Mouse (Mus musculus) myocyte (in vitro differentiated cells): ENCODE results near the gene Slc28a2. TPM values are rescaled to one million over a fixed set of nuclear protein-coding genes. Genes with fewer than 3 reads are reported as not detected.

Source experiments
- polyA plus RNA-seq: library from polyadenylated mRNA; unstranded; fragments of >200 nt; fragmentation: generic; extraction: Trizol; gene quantifications from one replicate; pipeline ENCODE4 v1.2.1, GENCODE M21; 2012; ENCODE audit warnings: missing spikeins

Gene Slc28a2
- polyA plus RNA-seq, 1 experiment: not detected

Other genes with a start within 250 kb of the Slc28a2 start
- 0.07 TPM for gene Patl2, start 240.3 kb upstream of the Slc28a2 start, polyA plus RNA-seq
- gene Terb2, start 240.2 kb upstream of the Slc28a2 start, polyA plus RNA-seq: not detected
- 18.5 TPM for gene Sord, start 191.7 kb upstream of the Slc28a2 start, polyA plus RNA-seq
- gene Duox2, start 128.0 kb upstream of the Slc28a2 start, polyA plus RNA-seq: 0.12 TPM
- gene Duoxa2, start 127.6 kb upstream of the Slc28a2 start, polyA plus RNA-seq: not detected
- 2.6 TPM for gene Duoxa1, start 112.7 kb upstream of the Slc28a2 start, polyA plus RNA-seq
- gene Duox1, start 110.8 kb upstream of the Slc28a2 start, polyA plus RNA-seq: 0.10 TPM
- 48.5 TPM for gene Shf, start 57.3 kb upstream of the Slc28a2 start, polyA plus RNA-seq
- gene Gm14085, start 58.5 kb downstream of the Slc28a2 start, polyA plus RNA-seq: not detected
- gene Gatm, start 184.8 kb downstream of the Slc28a2 start, polyA plus RNA-seq: 65.2 TPM
- gene AA467197, start 210.5 kb downstream of the Slc28a2 start, polyA plus RNA-seq: 1.2 TPM